In the genomic region with DNA sequence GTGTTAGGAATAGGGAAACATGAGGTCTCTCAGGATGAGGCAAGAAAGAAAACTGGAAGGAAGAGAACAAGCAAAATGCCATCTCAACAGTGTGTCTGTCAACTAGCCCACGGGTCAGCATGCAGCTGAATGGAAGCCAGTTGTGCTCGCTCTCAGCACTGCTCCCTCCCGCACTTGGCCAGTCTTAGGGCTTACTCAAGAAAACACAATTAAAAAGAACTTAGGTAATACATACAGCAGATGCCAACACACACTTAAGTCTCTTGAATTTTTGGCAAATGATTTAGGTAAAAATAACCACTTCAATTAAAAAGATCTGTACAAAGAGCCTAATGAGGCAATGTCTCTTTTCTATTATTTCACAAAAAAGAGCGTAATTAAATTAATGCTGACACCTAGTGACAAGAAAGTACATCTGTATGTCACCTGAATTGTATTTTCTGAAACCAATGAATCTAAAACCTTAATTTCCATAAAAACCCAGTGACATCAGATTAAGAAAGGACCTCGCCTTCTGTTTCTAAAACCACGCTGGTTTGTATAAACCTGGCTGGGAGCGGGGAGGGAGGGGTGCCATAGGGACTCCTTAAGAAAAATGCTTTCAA, we compare ENCODE assay signal across 8 mouse cellular contexts. TPM values are rescaled to one million over a fixed set of nuclear protein-coding genes. Genes with fewer than 3 reads are reported as not detected.
DNase-seq lines count a peak whose midpoint lies in the region; ATAC-seq lines count a peak whose summit lies in the region.
"Had no signal": no experiment of that assay in that cellular context is flagged by ENCODE, and none has a peak within 500 bp of the region (broad histone marks: within the 10 kb centered on the region; RNA-seq: fewer than 3 reads in every experiment).

No protein-coding gene starts in this region.

- H3K9ac ChIP-seq in embryonic facial prominence, embryonic 14.5 days (ENCODE audit: low read depth, low read length) = no peak overlapping the region
- no peak overlapping the region for H3K9ac ChIP-seq in liver, embryonic 15.5 days
- H3K9ac ChIP-seq: embryonic facial prominence, embryonic 12.5 days had no signal

- ATAC-seq in embryonic facial prominence, embryonic 14.5 days (ENCODE audit: low read depth) = no peak
- ATAC-seq in liver, embryonic 15.5 days (ENCODE audit: insufficient read depth) = no peak
- ATAC-seq in frontal cortex, adult (ENCODE audit: low TSS enrichment) = no peak

- H3K36me3 ChIP-seq in embryonic facial prominence, embryonic 14.5 days (ENCODE audit: control insufficient read depth, insufficient read depth, low read length) = peaks cover 8% of the 10 kb centered on the region; the same call in 1 of the 2 replicates
- H3K36me3 ChIP-seq in liver, embryonic 15.5 days (replicated peaks) = 0 out of 2 replicates have a peak, but pooled peaks cover 6% of the 10 kb centered on the region

- WGBS in embryonic facial prominence, embryonic 14.5 days = 72% methylated on average over 7 of the region's 7 CpGs
- WGBS in liver, embryonic 15.5 days (ENCODE audit: insufficient replicate concordance) = 69% methylated on average over 7 of the region's 7 CpGs

- H3K4me3 ChIP-seq in embryonic facial prominence, embryonic 14.5 days (ENCODE audit: low read depth, low read length) = no peak overlapping the region
- no peak overlapping the region for H3K4me3 ChIP-seq in liver, embryonic 15.5 days (replicated peaks)
- H3K4me3 ChIP-seq: embryonic facial prominence, embryonic 12.5 days had no signal

- no peaks in the 10 kb centered on the region for H3K27me3 ChIP-seq in embryonic facial prominence, embryonic 14.5 days (replicated peaks; ENCODE audit: control insufficient read depth, insufficient read depth, low read length)
- no peaks in the 10 kb centered on the region for H3K27me3 ChIP-seq in liver, embryonic 15.5 days
- H3K27me3 ChIP-seq: embryonic facial prominence, embryonic 12.5 days had no signal

- H3K27ac ChIP-seq in embryonic facial prominence, embryonic 14.5 days (replicated peaks; ENCODE audit: low read depth, low read length) = no peak overlapping the region
- no peak overlapping the region for H3K27ac ChIP-seq in liver, embryonic 15.5 days (replicated peaks)
- H3K27ac ChIP-seq: embryonic facial prominence, embryonic 12.5 days had no signal

- DNase-seq in 416B (ENCODE audit: low read depth) = peak; percentile 16
- peak; percentile 14 for DNase-seq in A20 (ENCODE audit: low read depth, low spot score)
- DNase-seq in embryonic facial prominence, embryonic 14.5 days (ENCODE audit: low spot score) = no peak
- DNase-seq in spleen, postnatal 10 days (ENCODE audit: low spot score in 2 of 2) = no peak
- DNase-seq in right cerebral cortex, adult 2 months (ENCODE audit: low spot score in 2 of 2) = no peak

- H3K9me3 ChIP-seq in embryonic facial prominence, embryonic 14.5 days (ENCODE audit: control insufficient read depth, low read length) = no peaks in the 10 kb centered on the region
- no peaks in the 10 kb centered on the region for H3K9me3 ChIP-seq in liver, embryonic 15.5 days (replicated peaks)
- H3K9me3 ChIP-seq: embryonic facial prominence, embryonic 12.5 days had no signal

- H3K4me1 ChIP-seq in embryonic facial prominence, embryonic 14.5 days (ENCODE audit: control insufficient read depth, insufficient read depth, low read length) = peaks cover 14% of the 10 kb centered on the region
- H3K4me1 ChIP-seq in liver, embryonic 15.5 days (replicated peaks) = peaks cover 36% of the 10 kb centered on the region

- H3K4me2 ChIP-seq in embryonic facial prominence, embryonic 14.5 days (ENCODE audit: low read depth, low read length) = peak overlapping the region; percentile 80; the same call in 1 of the 2 replicates
- peak overlapping the region; percentile 91; the same call in 1 of the 2 replicates for H3K4me2 ChIP-seq in liver, embryonic 15.5 days

RNA-seq across cellular contexts. Expression of a gene that starts 2.4 kb away (rescaled TPM):
- polyA plus RNA-seq in embryonic facial prominence, embryonic 14.5 days (2014; fragmentation: Nextera tagmentation; extraction: Ambion mirVana) = 24.3 and 25.4 TPM in 2 replicates
- 5.5 and 5.6 TPM in 2 replicates for polyA plus RNA-seq in liver, embryonic 15.5 days (2015; fragmentation: Nextera tagmentation; extraction: Ambion mirVana)

RNA-seq across cellular contexts. Expression of a gene that starts 56.5 kb away (rescaled TPM):
- 149 and 152 TPM in 2 replicates for polyA plus RNA-seq in embryonic facial prominence, embryonic 14.5 days (2014; fragmentation: Nextera tagmentation; extraction: Ambion mirVana)
- 70.6 and 78.2 TPM in 2 replicates for polyA plus RNA-seq in liver, embryonic 15.5 days (2015; fragmentation: Nextera tagmentation; extraction: Ambion mirVana)

Comparison
In these comparisons a context has a peak if more than half of its experiments do, and no peak if none do; other contexts are left out.
1. DNase-seq: peak in 416B (single experiment) and A20 (single experiment); none in embryonic facial prominence, embryonic 14.5 days (single experiment), spleen, postnatal 10 days (0 of 2) and right cerebral cortex, adult 2 months (0 of 2).